Mouse (Mus musculus) retina, embryonic 14.5 days (tissue): Measurements from ENCODE around the gene Stat1.

Experiments used
- DNase-seq: peaks from one replicate; pipeline ENCODE4 v3.0.0-alpha.2; 2015; ENCODE audit warnings: low spot score

Stat1 gene

GRCm38 (mm10) chr1:52133254-52133653 is 14.0 kb downstream of the Stat1 start:
- no peak for DNase-seq

GRCm38 (mm10) chr1:52137292-52137691 is 18.1 kb downstream of the Stat1 start:
- peak; percentile 12 for DNase-seq

- no peak for DNase-seq
These were observed 21.3 kb downstream of the Stat1 start for GRCm38 (mm10) chr1:52140534-52140933.

- DNase-seq, result no peak
These were observed 22.2 kb downstream of the Stat1 start for GRCm38 (mm10) chr1:52141482-52141881.

- no peak for DNase-seq
These were observed 22.9 kb downstream of the Stat1 start for GRCm38 (mm10) chr1:52142117-52142516.

- DNase-seq, result no peak
These were observed 24.0 kb downstream of the Stat1 start for GRCm38 (mm10) chr1:52143191-52143590.

- no peak for DNase-seq
These were observed 24.4 kb downstream of the Stat1 start for GRCm38 (mm10) chr1:52143596-52144156.

GRCm38 (mm10) chr1:52144907-52145306 is 25.7 kb downstream of the Stat1 start:
- DNase-seq, result no peak

GRCm38 (mm10) chr1:52146214-52146970 is 27.2 kb downstream of the Stat1 start:
- peak; percentile 82 for DNase-seq

- no peak for DNase-seq
These were observed 28.2 kb downstream of the Stat1 start for GRCm38 (mm10) chr1:52147431-52147830.

- no peak for DNase-seq
These were observed 28.9 kb downstream of the Stat1 start for GRCm38 (mm10) chr1:52148178-52148577.

GRCm38 (mm10) chr1:52148696-52149095 is 29.5 kb downstream of the Stat1 start:
- no peak for DNase-seq

GRCm38 (mm10) chr1:52149934-52150346 is 30.7 kb downstream of the Stat1 start:
- DNase-seq, result peak; percentile 71

- DNase-seq, result no peak
These were observed 31.4 kb downstream of the Stat1 start for GRCm38 (mm10) chr1:52150676-52151075.

- no peak for DNase-seq
These were observed 31.9 kb downstream of the Stat1 start for GRCm38 (mm10) chr1:52151166-52151565.

- no peak for DNase-seq
These were observed 33.1 kb downstream of the Stat1 start for GRCm38 (mm10) chr1:52152369-52152768.

- no peak for DNase-seq
These were observed 33.7 kb downstream of the Stat1 start for GRCm38 (mm10) chr1:52152936-52153335.

GRCm38 (mm10) chr1:52154890-52155289 is 35.6 kb downstream of the Stat1 start:
- no peak for DNase-seq

- DNase-seq, result no peak
These were observed 37.1 kb downstream of the Stat1 start for GRCm38 (mm10) chr1:52156351-52156750.

GRCm38 (mm10) chr1:52158040-52158439 is 38.8 kb downstream of the Stat1 start:
- DNase-seq, result no peak

- DNase-seq, result no peak
These were observed 39.5 kb downstream of the Stat1 start for GRCm38 (mm10) chr1:52158490-52159381.

- DNase-seq, result no peak
These were observed 41.9 kb downstream of the Stat1 start for GRCm38 (mm10) chr1:52161151-52161550.
